Mouse (Mus musculus): ENCODE measurements at regions not wholly inside any gene's neighbourhood (a gene's known extent, or its start where the extent isn't known, plus 50 kb on each side); places are given as distances from the start of the nearest gene placed in this dataset.

- TF ChIP-seq CTCF (IDR thresholded peaks at IDR 0.05; ENCODE audit: extremely low read depth, insufficient read length, insufficient replicate concordance, low read depth, low read length) (no peak), POLR2A (IDR thresholded peaks at IDR 0.05; ENCODE audit: low read depth, low read length) (no peak)
These were observed 1200.2 kb downstream of the Gsdmc2 start for GRCm38 (mm10) chr15:62644744-62645143.

Measured in small intestine, adult 2 months (tissue).